11 mouse cellular contexts compared by ENCODE assay signal in genomic region chr19:46620016-46620808, GRCm38 (mm10). TPM values are rescaled to one million over a fixed set of nuclear protein-coding genes. Genes with fewer than 3 reads are reported as not detected.
DNase-seq lines count a peak whose midpoint lies in the region; ATAC-seq lines count a peak whose summit lies in the region.
"Had no signal": no experiment of that assay in that cellular context is flagged by ENCODE, and none has a peak within 500 bp of the region (broad histone marks: within the 10 kb centered on the region; RNA-seq: fewer than 3 reads in every experiment).

No protein-coding gene starts in this region.

- no peak overlapping the region for H3K9ac ChIP-seq in heart, embryonic 11.5 days (ENCODE audit: low read depth, low read length)
- H3K9ac ChIP-seq in heart, embryonic 15.5 days = no peak overlapping the region
- no peak overlapping the region for H3K9ac ChIP-seq in stomach, embryonic 16.5 days (ENCODE audit: low read length)

- no peaks in the 10 kb centered on the region; the same call in 1 of the 2 replicates for H3K36me3 ChIP-seq in heart, embryonic 11.5 days (ENCODE audit: control insufficient read depth, insufficient read depth, low read length)
- no peaks in the 10 kb centered on the region for H3K36me3 ChIP-seq in heart, embryonic 15.5 days
- no peaks in the 10 kb centered on the region for H3K36me3 ChIP-seq in stomach, embryonic 16.5 days (ENCODE audit: control insufficient read depth, insufficient read depth, low read length)

- no peak for ATAC-seq in heart, embryonic 11.5 days (replicated peaks; ENCODE audit: insufficient number of reproducible peaks, low FRiP score, low TSS enrichment)
- no peak for ATAC-seq in heart, embryonic 15.5 days (replicated peaks; ENCODE audit: insufficient number of reproducible peaks, insufficient read depth, low FRiP score, low read depth)
- ATAC-seq in stomach, embryonic 16.5 days (ENCODE audit: insufficient read depth, low FRiP score) = no peak
- ATAC-seq: Patski had no signal

- H3K4me3 ChIP-seq in heart, embryonic 11.5 days (ENCODE audit: low read depth, low read length) = no peak overlapping the region
- no peak overlapping the region for H3K4me3 ChIP-seq in heart, embryonic 15.5 days
- no peak overlapping the region for H3K4me3 ChIP-seq in stomach, embryonic 16.5 days (replicated peaks; ENCODE audit: low read length)

- H3K27me3 ChIP-seq in heart, embryonic 11.5 days (ENCODE audit: control insufficient read depth, insufficient read depth, low read length) = no peaks in the 10 kb centered on the region
- no peaks in the 10 kb centered on the region for H3K27me3 ChIP-seq in heart, embryonic 15.5 days
- H3K27me3 ChIP-seq in stomach, embryonic 16.5 days (ENCODE audit: control insufficient read depth, insufficient read depth, low read length) = no peaks in the 10 kb centered on the region
- H3K27me3 ChIP-seq: Patski had no signal

- intact Hi-C loops in heart, postnatal 36 days (cut with DNase I) = no loop called here

- H3K9me3 ChIP-seq in heart, embryonic 11.5 days (replicated peaks; ENCODE audit: control insufficient read depth, low read length) = no peaks in the 10 kb centered on the region
- no peaks in the 10 kb centered on the region for H3K9me3 ChIP-seq in heart, embryonic 15.5 days (replicated peaks)
- H3K9me3 ChIP-seq in stomach, embryonic 16.5 days (replicated peaks; ENCODE audit: control insufficient read depth, low read length) = no peaks in the 10 kb centered on the region

- 50% methylated on average over 14 of the region's 14 CpGs for WGBS in heart, embryonic 11.5 days (ENCODE audit: insufficient replicate concordance)
- 29% methylated on average over 14 of the region's 14 CpGs for WGBS in heart, embryonic 15.5 days
- WGBS in stomach, embryonic 16.5 days = 60% methylated on average over 14 of the region's 14 CpGs

- peaks cover 88% of the 10 kb centered on the region for H3K4me1 ChIP-seq in heart, embryonic 11.5 days (ENCODE audit: control insufficient read depth, insufficient read depth, low read length)
- H3K4me1 ChIP-seq in heart, embryonic 15.5 days (replicated peaks) = peaks cover 92% of the 10 kb centered on the region
- H3K4me1 ChIP-seq in stomach, embryonic 16.5 days (ENCODE audit: control insufficient read depth, insufficient read depth, low read length) = peaks cover 69% of the 10 kb centered on the region

- H3K4me2 ChIP-seq in heart, embryonic 11.5 days = peak overlapping the region; percentile 29
- H3K4me2 ChIP-seq in heart, embryonic 15.5 days = peak overlapping the region; percentile 11
- H3K4me2 ChIP-seq in stomach, embryonic 16.5 days (ENCODE audit: low read depth, low read length) = no peak overlapping the region

- DNase-seq in heart, postnatal 36 days = no peak
- DNase-seq in right cerebral cortex, adult 2 months (ENCODE audit: low spot score in 2 of 2) = peak; percentile 61 to 69
- DNase-seq in right cerebral cortex, postnatal 14 days = no peak
- DNase-seq in layer of hippocampus, postnatal 10 days (ENCODE audit: low spot score in 2 of 2) = no peak
- DNase-seq in embryo, embryonic 9.5 days (ENCODE audit: extremely low spot score) = no peak
- DNase-seq: cerebellum, postnatal 14 days had no signal

- peak overlapping the region; percentile 64 for H3K27ac ChIP-seq in heart, embryonic 11.5 days (ENCODE audit: low read depth, low read length)
- H3K27ac ChIP-seq in heart, embryonic 15.5 days = peak overlapping the region; percentile 74
- H3K27ac ChIP-seq in stomach, embryonic 16.5 days (ENCODE audit: low read length) = peak overlapping the region; percentile 38

RNA-seq across cellular contexts. Expression of gene Wbp1l, which starts 21.3 kb away (rescaled TPM):
- 41.5 and 45.9 TPM in 2 replicates for polyA plus RNA-seq in heart, embryonic 11.5 days (2014; fragmentation: Nextera tagmentation; extraction: Ambion mirVana)
- total RNA-seq in heart, postnatal 36 days (2021) = 10 to 100 TPM; 51.2 to 59.1 TPM
- polyA plus RNA-seq in heart, embryonic 15.5 days (2015; fragmentation: Nextera tagmentation; extraction: Ambion mirVana) = 51.6 and 58.6 TPM in 2 replicates
- 37.1 and 38.0 TPM in 2 replicates for polyA plus RNA-seq in stomach, embryonic 16.5 days (2015; fragmentation: Nextera tagmentation; extraction: Ambion mirVana)
- 10 to 100 TPM; 32.5 to 39.0 TPM for total RNA-seq in layer of hippocampus, postnatal 10 days (2021)

RNA-seq across cellular contexts. Expression of gene Sfxn2, which starts 47.0 kb away (rescaled TPM):
- polyA plus RNA-seq in heart, embryonic 11.5 days (2014; fragmentation: Nextera tagmentation; extraction: Ambion mirVana) = 8.1 and 10.5 TPM in 2 replicates
- 1 to 10 TPM; 3.1 to 3.5 TPM for total RNA-seq in heart, postnatal 36 days (2021)
- polyA plus RNA-seq in heart, embryonic 15.5 days (2015; fragmentation: Nextera tagmentation; extraction: Ambion mirVana) = 8.8 and 10.9 TPM in 2 replicates
- 16.6 and 19.3 TPM in 2 replicates for polyA plus RNA-seq in stomach, embryonic 16.5 days (2015; fragmentation: Nextera tagmentation; extraction: Ambion mirVana)
- total RNA-seq in layer of hippocampus, postnatal 10 days (2021) = 1 to 10 TPM; 8.5 to 9.9 TPM

RNA-seq across cellular contexts. Expression of gene Arl3, which starts 47.2 kb away (rescaled TPM):
- 67.5 and 83.5 TPM in 2 replicates for polyA plus RNA-seq in heart, embryonic 11.5 days (2014; fragmentation: Nextera tagmentation; extraction: Ambion mirVana)
- 10 to 100 TPM; 38.5 to 40.4 TPM for total RNA-seq in heart, postnatal 36 days (2021)
- polyA plus RNA-seq in heart, embryonic 15.5 days (2015; fragmentation: Nextera tagmentation; extraction: Ambion mirVana) = 86.9 and 91.8 TPM in 2 replicates
- polyA plus RNA-seq in stomach, embryonic 16.5 days (2015; fragmentation: Nextera tagmentation; extraction: Ambion mirVana) = 98.1 and 105 TPM in 2 replicates
- total RNA-seq in layer of hippocampus, postnatal 10 days (2021) = 100 to 1,000 TPM; 133 to 138 TPM

RNA-seq across cellular contexts. Expression of gene Cyp17a1, which starts 52.8 kb away (rescaled TPM):
- 0.97 and 1.1 TPM in 2 replicates for polyA plus RNA-seq in heart, embryonic 11.5 days (2014; fragmentation: Nextera tagmentation; extraction: Ambion mirVana)
- not detected for total RNA-seq in heart, postnatal 36 days (2021)
- polyA plus RNA-seq in heart, embryonic 15.5 days (2015; fragmentation: Nextera tagmentation; extraction: Ambion mirVana) = 0.89 and 1.2 TPM in 2 replicates
- 0.09 TPM in 1 of 2 replicates, not detected in the other for polyA plus RNA-seq in stomach, embryonic 16.5 days (2015; fragmentation: Nextera tagmentation; extraction: Ambion mirVana)
- not detected for total RNA-seq in layer of hippocampus, postnatal 10 days (2021)
- total RNA-seq: hematopoietic stem cell, adult 5-6 weeks had no signal
- polyA plus RNA-seq: Patski had no signal

Comparison
In these comparisons a context has a peak if more than half of its experiments do, and no peak if none do; other contexts are left out.
1. DNase-seq: peak in right cerebral cortex, adult 2 months (2 of 2); none in heart, postnatal 36 days (0 of 2), right cerebral cortex, postnatal 14 days (single experiment), layer of hippocampus, postnatal 10 days (0 of 2) and embryo, embryonic 9.5 days (single experiment).
2. Peak in every context shown above with its lines, with median percentiles within 50 percentile points of each other: H3K27ac ChIP-seq.